Mouse (Mus musculus): ENCODE measurements around the gene Elavl3.

GRCm38 (mm10) chr9:22030386-22030785 is 21.4 kb downstream of the Elavl3 start:
- TF ChIP-seq HCFC1 (IDR thresholded peaks at IDR 0.05; ENCODE audit: borderline replicate concordance, insufficient read depth, low read length) (no peak), ZC3H11A (IDR thresholded peaks at IDR 0.05; ENCODE audit: borderline replicate concordance, low read depth, low read length) (no peak)

All from ES-E14 (cell line).